Mouse (Mus musculus) C2C12 (cell line): Measurements from ENCODE around the gene Comp. TPM values are rescaled to one million over a fixed set of nuclear protein-coding genes. Genes with fewer than 3 reads are reported as not detected.

Experiments used
- H3K27me3 ChIP-seq: one replicate; pipeline ENCODE4 v1.6.1; 2011; ENCODE audit not compliant: control insufficient read depth, insufficient read depth, insufficient read length
- H3K36me3 ChIP-seq: one replicate; pipeline ENCODE4 v1.6.1; 2011; ENCODE audit not compliant: control insufficient read depth, insufficient read depth
- H3K4me3 ChIP-seq: one replicate; pipeline ENCODE4 v1.5.1; 2011; ENCODE audit warnings: mild to moderate bottlenecking, control low read depth; ENCODE audit not compliant: poor library complexity, insufficient read depth, severe bottlenecking
- H3K79me2 ChIP-seq: one replicate; pipeline ENCODE4 v1.6.1; 2011; ENCODE audit not compliant: control insufficient read depth, insufficient read depth
- H3K79me3 ChIP-seq: one replicate; pipeline ENCODE4 v1.6.1; 2011; ENCODE audit warnings: low read depth, control low read depth
- H3ac ChIP-seq: one replicate; pipeline ENCODE3; 2011; ENCODE audit warnings: low read depth; ENCODE audit not compliant: control insufficient read depth, insufficient read length
- CEBPB ChIP-seq: IDR thresholded peaks from one replicate; pipeline ENCODE4 v1.6.1; 2011; ENCODE audit warnings: low read depth, mild to moderate bottlenecking, control low read depth, moderate library complexity
- CTCF ChIP-seq: IDR thresholded peaks from one replicate; pipeline ENCODE4 v1.5.1; 2011; ENCODE audit not compliant: control insufficient read depth, insufficient read depth, insufficient read length
- FOSL1 ChIP-seq: IDR thresholded peaks from one replicate; pipeline ENCODE4 v1.8.0; 2011; ENCODE audit warnings: mild to moderate bottlenecking, low read length; ENCODE audit not compliant: poor library complexity, insufficient read depth, severe bottlenecking
- MAX ChIP-seq: IDR thresholded peaks from one replicate; pipeline ENCODE4 v1.6.1; 2011; ENCODE audit warnings: mild to moderate bottlenecking, control low read depth
- MYOD1 ChIP-seq: IDR thresholded peaks from one replicate; pipeline ENCODE4 v1.6.1; 2011; ENCODE audit warnings: low read depth; ENCODE audit not compliant: control insufficient read depth, insufficient read length
- MYOG ChIP-seq: IDR thresholded peaks from one replicate; pipeline ENCODE4 v1.6.1; 2011; ENCODE audit not compliant: control insufficient read depth, insufficient read length; ENCODE audit errors: extremely low read depth
- USF1 ChIP-seq: IDR thresholded peaks from one replicate; pipeline ENCODE4 v1.6.1; 2011; ENCODE audit warnings: low read depth, mild to moderate bottlenecking, control low read depth, moderate library complexity
- polyA plus RNA-seq: library from polyadenylated mRNA; unstranded; fragments of >200 nt; fragmentation: generic; extraction: Trizol; gene quantifications from one replicate; pipeline ENCODE4 v1.2.1, GENCODE M21; 2012; ENCODE audit warnings: missing spikeins

Gene Comp
- polyA plus RNA-seq, 1 experiment, result 0.20 TPM

DNA sequence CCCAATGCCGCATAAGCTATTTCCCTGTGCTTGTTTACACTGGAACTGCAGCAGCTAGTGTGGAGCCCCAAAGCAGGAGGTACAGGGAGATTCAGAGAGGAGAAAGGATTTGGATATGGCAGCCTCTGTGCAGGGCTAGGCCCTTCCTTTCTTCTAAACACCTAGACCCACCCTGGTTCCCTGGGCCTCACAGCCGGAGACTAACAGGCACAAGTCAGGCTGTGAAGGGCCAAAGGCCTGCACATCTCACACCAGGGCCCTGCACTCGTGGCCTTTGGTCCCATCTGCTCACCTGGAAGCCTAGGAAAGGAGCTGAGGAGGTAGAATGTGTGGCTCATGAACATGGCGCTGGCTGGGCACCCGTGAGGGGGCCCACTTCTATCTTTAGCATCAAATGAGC is 22.8 kb downstream of the Comp start:
- H3K36me3 ChIP-seq, result no peaks in the 10 kb centered on the region

DNA sequence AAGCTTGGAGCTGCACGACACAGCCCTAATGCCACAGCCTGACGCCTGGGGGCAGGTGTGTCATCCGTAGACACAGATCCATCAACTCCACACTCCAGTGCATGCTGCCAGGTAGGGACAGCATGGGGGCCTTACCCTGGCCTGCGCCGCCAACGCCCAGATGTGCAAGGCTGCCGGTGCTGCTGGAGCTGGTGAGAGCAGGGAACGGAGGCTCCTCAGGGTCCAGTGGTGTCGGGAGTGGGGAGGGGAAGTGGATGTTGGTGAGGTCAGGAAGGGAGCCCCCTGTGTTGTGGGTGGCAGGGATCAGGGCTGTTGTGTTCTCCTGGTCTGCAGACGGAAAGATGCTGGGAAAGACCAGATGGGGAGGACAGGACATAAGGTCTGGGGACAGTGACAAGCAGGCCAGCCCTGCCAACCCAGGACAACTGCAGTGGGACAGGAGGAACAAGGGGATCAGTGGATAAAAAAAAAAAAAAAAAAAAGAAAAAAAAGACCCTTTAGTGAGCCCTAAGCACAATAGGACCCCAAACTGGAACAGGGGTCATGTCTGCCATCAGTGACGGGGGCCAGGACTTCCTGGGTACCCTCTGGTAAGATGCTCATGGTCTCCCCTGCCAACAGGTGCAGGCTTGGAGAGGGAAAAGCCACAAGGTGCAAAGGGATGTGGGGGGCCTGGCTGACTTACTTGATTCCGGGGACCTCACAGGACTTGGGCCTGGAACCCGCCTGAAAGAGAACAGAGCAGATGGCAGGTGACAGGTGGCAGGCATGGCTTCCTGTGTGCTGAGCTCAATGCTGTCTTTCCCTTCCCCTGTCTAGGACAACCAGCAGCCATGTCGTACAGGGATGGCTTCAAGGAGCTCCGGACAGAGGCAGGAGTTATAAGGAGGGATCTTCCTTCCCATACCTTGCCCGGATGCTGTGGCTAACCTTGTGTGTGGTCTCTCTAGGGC is 24.5 kb downstream of the Comp start:
- no peaks in the 10 kb centered on the region for H3K36me3 ChIP-seq
- H3ac ChIP-seq, result no peak overlapping the region
- no peak overlapping the region for H3K4me3 ChIP-seq
- no peaks in the 10 kb centered on the region for H3K79me3 ChIP-seq
- TF ChIP-seq CTCF (no peak), MAX (no peak), FOSL1 (no peak), USF1 (no peak), MYOD1 (no peak), CEBPB (no peak), MYOG (no peak)
- H3K79me2 ChIP-seq, result no peaks in the 10 kb centered on the region
- no peaks in the 10 kb centered on the region for H3K27me3 ChIP-seq

More for the DNA sequence above, 22.8 kb downstream of the Comp start:
- H3K4me3 ChIP-seq, result no peak overlapping the region
- no peak for TF ChIP-seq MYOD1
- TF ChIP-seq CTCF, result no peak
- TF ChIP-seq MYOG, result no peak
- no peak for TF ChIP-seq CEBPB
- no peak for TF ChIP-seq FOSL1
- no peak for TF ChIP-seq MAX
- TF ChIP-seq USF1, result no peak
- H3K79me3 ChIP-seq, result no peaks in the 10 kb centered on the region
- no peaks in the 10 kb centered on the region for H3K27me3 ChIP-seq
- no peak overlapping the region for H3ac ChIP-seq
- H3K79me2 ChIP-seq, result no peaks in the 10 kb centered on the region

- Histone ChIP-seq H3K36me3 (peaks cover 4% of the 10 kb centered on the region), H3K4me3 (no peak overlapping the region), H3ac (no peak overlapping the region), H3K79me2 (no peaks in the 10 kb centered on the region), H3K79me3 (no peaks in the 10 kb centered on the region), H3K27me3 (no peaks in the 10 kb centered on the region)
- TF ChIP-seq USF1 (no peak), MAX (no peak), MYOD1 (no peak), CTCF (no peak), FOSL1 (no peak), CEBPB (no peak), MYOG (no peak)
Measured at GRCm38 (mm10) chr8:70404212-70404611, 30.9 kb downstream of the Comp start.

GRCm38 (mm10) chr8:70405189-70405588 is 31.8 kb downstream of the Comp start:
- Histone ChIP-seq H3ac (no peak overlapping the region), H3K4me3 (no peak overlapping the region), H3K79me3 (no peaks in the 10 kb centered on the region), H3K36me3 (peaks cover 4% of the 10 kb centered on the region), H3K79me2 (no peaks in the 10 kb centered on the region), H3K27me3 (no peaks in the 10 kb centered on the region)
- no peak for TF ChIP-seq USF1
- no peak for TF ChIP-seq MYOD1
- TF ChIP-seq CTCF, result no peak
- TF ChIP-seq FOSL1, result no peak
- TF ChIP-seq MYOG, result no peak
- TF ChIP-seq CEBPB, result no peak
- no peak for TF ChIP-seq MAX

DNA sequence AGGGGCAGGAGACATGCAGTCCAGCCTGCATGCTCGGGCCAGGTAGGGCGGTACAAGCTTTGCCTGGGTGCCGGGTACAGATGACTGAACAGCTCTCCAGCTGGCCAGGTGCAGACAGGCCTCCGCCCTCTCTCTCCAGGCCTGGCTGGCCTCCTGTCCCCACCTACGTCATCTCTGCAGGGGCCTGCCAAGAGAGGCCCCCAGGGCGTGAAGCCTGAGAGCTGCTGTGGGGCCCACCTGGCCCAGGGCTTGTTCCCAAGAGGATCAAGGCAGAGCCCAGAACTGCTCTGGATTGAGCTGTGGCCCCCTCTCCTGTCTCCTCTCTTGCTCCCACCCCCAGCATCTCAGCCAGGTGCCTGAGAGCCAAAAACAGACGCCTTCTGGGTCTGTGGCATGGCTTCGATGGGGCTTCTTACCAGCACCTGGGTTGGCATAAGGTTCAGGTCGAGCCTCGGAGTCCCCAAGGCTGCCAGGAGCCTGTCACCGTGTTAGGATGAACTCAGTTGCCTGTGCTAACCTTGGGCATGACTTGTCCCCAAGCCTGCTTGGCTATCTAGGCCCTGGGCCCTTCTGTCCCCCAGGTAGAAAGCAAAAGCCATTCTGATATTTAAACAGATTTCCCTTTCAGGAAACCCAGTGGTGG is 33.2 kb downstream of the Comp start:
- Histone ChIP-seq H3K79me3 (no peaks in the 10 kb centered on the region), H3K4me3 (no peak overlapping the region), H3K36me3 (peaks cover 4% of the 10 kb centered on the region), H3K27me3 (no peaks in the 10 kb centered on the region), H3ac (no peak overlapping the region), H3K79me2 (no peaks in the 10 kb centered on the region)
- no peak for TF ChIP-seq MYOD1
- no peak for TF ChIP-seq CTCF
- TF ChIP-seq USF1, result no peak
- TF ChIP-seq MYOG, result no peak
- TF ChIP-seq FOSL1, result no peak
- no peak for TF ChIP-seq MAX
- no peak for TF ChIP-seq CEBPB
